Mouse (Mus musculus): ENCODE measurements around the gene Znhit6.

Gene Znhit6

GRCm38 (mm10) chr3:145646666-145647065 lies 70.7 kb downstream of the Znhit6 start:
- DNase-seq, result no peak

DNA sequence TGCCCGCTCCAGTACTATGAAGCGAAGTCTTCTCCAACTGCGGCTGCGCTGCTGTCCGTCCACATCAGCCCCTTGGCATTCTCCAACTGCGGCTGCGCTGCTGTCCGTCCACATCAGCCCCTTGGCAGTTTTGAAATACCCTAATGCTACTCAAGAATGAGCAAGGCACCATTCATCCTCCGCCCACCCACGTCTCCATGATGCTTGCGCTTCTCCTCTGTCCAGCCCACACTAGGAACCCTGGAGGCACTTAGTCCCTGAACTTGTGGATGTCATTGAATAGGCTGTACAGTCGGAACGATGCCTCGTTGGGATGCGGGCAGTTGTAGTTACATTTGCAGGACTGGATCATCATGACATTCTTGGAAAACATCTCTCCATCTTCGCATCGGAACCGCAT lies 71.4 kb downstream of the Znhit6 start:
- no peak for DNase-seq

DNA sequence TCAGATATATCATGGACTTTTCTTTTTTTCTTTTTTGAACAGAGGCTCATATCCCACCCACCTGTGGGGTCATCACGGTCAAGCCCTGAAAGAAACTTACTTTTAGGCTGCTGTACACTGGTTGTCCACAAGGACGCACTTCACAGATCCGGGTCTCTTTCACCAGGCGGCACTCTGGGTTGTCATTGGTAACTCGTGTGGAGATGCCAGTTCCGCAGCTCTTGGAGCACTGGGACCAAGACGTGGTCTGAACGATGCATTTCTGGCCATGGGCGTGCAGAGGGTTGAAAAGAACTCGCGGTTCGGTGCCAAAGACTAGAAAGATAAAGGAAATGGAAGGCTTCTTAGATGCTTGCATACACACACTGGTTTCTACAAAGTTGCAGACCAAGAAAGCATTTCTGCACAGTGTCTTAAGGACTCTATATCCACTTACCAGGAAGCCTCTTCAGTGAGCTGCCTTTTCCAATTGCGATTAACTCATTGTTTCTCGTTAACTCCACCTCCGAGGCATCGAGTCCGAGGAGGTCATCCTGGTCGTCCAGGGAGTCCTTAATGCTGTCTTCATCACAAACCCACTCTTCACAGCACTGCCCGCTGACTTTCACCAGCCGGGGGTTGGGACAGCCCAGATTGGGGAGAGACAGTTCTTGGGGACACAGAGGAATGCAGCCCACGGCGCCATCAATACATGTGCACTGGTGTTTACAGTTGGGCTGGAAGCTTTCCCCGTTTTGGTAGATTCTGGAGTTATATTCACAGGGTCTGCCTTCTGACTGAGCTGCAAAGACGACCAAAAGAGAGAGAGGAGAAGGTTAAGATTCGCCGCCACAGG lies 72.3 kb downstream of the Znhit6 start:
- no peak for DNase-seq

DNA sequence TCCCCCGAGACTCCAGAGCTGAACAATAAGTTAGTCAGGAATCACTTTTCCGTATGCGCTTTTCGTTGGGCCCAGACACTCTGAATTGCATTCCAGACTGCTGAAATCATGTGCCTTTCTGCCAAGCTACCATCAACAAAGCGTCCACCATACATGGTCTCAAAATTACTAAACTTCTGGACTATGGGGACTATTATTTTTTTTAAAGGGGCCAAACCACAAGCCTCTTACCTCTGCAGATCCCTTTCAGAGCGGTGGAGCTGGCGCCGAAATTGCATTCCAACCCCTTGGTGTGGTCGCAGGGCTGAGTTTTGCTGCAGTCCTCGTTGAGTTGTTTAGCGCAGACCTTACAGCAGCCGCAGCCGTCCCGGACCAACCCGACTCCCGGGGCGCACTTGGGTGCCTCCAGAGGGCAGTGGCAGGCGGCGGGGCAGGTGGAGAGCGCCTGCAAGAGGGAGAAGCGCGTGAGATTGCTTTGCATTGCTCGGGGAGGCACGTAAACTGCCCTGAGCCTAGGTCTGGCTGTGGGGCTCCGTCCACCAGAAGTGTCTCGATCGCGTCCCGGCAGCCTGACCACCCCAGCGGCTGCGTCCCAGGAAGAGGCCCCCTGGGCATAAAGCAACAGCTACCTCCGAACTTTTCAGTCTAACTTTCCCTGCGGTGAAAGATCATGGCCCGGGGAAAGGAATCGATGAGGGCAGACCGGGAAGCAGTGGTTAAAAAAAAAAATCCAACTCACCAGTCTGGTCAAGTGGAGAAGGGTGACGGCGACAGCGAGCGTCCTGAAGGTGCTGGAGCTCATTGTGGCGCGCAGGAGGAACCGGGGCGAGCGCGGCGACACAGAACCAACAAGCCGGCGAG lies 73.2 kb downstream of the Znhit6 start:
- DNase-seq, result no peak

GRCm38 (mm10) chr3:145649852-145650202 lies 73.8 kb downstream of the Znhit6 start, which contains the start of gene Ccn1:
Gene Ccn1, minus strand, starts transcription at chr3:145649981.
- DNase-seq, result no peak

- no peak for DNase-seq
Measured at GRCm38 (mm10) chr3:145650298-145651011, 74.5 kb downstream of the Znhit6 start.

DNA sequence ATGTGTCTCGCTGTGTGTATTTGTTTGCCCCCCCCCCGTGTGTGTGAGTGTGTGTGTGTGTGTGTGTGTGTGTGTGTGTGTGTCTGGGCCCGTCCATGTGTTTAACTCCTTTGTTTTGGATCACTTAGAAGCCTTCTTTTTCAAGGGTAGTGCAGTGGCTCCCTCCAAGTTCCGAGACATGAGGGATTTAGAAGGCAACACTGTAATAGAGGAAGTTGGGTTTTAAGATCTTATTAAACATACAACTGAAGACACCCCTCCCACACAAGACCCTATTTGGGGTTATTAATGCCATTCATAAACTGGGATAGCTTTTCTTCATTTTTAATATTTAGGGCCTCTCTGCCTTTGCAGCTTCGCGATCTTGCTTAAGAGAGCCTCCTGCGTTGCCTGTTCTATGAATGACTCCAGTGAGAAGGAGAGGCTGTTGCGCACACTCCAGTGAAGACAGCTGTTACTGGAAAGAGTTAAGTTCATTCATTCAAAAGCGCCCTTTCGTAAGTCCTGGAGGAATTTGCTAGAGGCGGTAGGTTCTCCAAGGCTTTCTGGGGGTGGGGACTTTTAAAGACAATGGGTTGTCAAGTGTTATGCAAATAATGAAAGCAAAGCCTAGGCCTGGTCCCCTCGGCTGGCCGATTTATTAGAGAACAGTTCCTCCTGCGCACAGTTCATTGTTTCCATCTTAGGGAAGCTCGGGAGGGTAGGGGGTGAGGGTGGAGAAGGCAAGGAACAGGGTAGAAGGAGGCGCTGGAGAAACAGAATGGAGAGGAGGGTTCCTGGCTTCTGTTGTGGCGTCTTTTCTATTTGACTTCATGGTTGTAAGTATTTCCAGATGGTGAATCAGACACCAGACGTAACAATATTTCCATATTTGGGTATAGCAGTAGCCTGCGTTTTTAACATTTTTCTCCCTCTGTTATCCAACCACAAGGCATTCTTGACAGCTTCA lies 75.3 kb downstream of the Znhit6 start:
- no peak for DNase-seq

DNA sequence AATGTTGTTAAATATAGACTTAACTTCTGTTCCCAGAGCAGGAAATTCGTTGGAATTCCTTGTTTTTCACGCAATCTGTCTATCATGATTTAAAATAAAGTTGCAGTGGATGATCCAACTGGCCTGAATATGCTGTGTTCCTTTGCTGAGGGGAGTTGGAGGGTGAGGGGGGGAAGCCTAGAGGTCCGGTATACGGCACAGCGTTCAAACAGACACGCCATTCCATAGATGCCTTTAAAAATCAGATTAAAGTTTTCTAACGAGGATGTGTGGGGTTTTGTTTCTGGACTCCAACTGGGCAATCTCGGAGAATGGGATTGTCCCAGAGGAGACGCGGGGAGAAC lies 75.9 kb downstream of the Znhit6 start:
- no peak for DNase-seq

DNA sequence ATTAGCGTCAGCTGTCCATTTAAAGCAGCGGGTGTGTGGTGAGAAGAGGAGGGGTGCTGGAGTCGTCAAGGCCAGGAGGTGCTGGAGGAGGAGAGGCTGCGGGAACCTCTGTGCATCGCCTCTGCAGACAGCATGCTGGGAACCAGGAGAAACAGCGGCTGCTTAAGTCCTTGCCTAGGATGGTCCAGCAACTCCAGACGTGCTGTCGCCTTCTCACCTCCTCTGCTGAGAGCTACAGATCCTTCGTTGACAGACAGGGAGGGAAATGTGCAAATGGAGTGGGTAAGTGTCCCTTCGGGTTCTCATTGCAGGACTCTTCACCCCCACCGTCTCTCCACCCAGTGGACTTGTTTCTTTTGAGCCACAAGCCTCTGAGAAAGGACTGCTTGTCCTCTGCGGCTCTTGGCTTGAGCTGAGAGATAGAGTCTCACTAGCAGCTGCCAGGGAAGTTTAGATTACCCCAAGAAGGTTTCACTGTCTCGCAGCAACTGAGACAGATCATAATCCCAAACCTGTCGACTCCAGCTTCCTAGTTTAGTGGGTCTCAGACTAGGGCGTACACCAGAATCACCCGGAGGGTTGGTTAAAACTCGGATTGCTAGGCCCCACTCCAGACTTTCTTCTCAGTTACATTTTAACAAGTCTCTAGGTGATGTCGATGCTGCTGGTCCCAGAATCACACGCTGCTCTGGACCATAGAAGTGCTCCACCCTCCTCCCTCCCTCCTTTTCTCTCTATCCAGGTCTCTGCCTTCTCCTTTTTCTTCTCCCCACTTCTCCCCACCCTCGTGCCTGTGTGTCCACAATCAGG lies 76.5 kb downstream of the Znhit6 start:
- DNase-seq, result no peak

- no peak for DNase-seq
Measured at GRCm38 (mm10) chr3:145653191-145653940, 77.4 kb downstream of the Znhit6 start.

- no peak for DNase-seq
Measured at GRCm38 (mm10) chr3:145654028-145654427, 78.0 kb downstream of the Znhit6 start.

Data from thymus, adult 18-20 months (tissue).